Mouse (Mus musculus) megakaryocyte, embryonic 14.5 days (primary cell): ENCODE measurements around the gene Mvd.

Source experiments
- FLI1 ChIP-seq: IDR thresholded peaks from 2 replicates; pipeline ENCODE4 v1.6.1; 2012; ENCODE audit warnings: low read length, inconsistent platforms, mixed read lengths
- GATA1 ChIP-seq: IDR thresholded peaks from 3 replicates; pipeline ENCODE4 v1.6.1; 2012; ENCODE audit warnings: mixed read lengths, low read length, inconsistent platforms, borderline replicate concordance

- TF ChIP-seq GATA1 (no peak), FLI1 (no peak)
Observed at GRCm38 (mm10) chr8:122431694-122432442, 11.4 kb downstream of the Mvd start.
